Mouse (Mus musculus) MEL (cell line): Measurements from ENCODE around the gene Lmod3. TPM values are rescaled to one million over a fixed set of nuclear protein-coding genes. Genes with fewer than 3 reads are reported as not detected.

Source experiments
- DNase-seq: peaks from one replicate; pipeline ENCODE4 v3.0.0; 2011; ENCODE audit warnings: low read depth, low spot score
- H3K27ac ChIP-seq: 2 replicates; pipeline ENCODE4 v1.5.1; 2012; ENCODE audit warnings: low read depth, mild to moderate bottlenecking, control low read depth, low read length, moderate library complexity; ENCODE audit not compliant: control insufficient read depth
- H3K27me3 ChIP-seq, 2 experiments: fragments of 150-350 bp in 1 of 2; sonication (generic) in 1 of 2; 2 replicates each; pipeline ENCODE4 v1.6.1; 2012; ENCODE audit warnings: low read length in 2 of 2, mild to moderate bottlenecking in 2 of 2, improper control_type of control experiment in 1 of 2, moderate library complexity in 1 of 2; ENCODE audit not compliant: insufficient read depth in 2 of 2, control insufficient read depth in 1 of 2
- H3K36me3 ChIP-seq, 2 experiments: 2 replicates each; pipeline ENCODE4 v1.6.1; 2012 to 2014; ENCODE audit warnings: low read length in 2 of 2, improper control_type of control experiment in 1 of 2, inconsistent platforms in 1 of 2, mild to moderate bottlenecking in 1 of 2; ENCODE audit not compliant: insufficient read depth in 2 of 2, control insufficient read depth in 1 of 2
- H3K4me1 ChIP-seq, 2 experiments: fragments of 150-350 bp in 1 of 2; sonication (generic) in 1 of 2; 2 replicates each; pipeline ENCODE4 v1.6.1; 2012; ENCODE audit warnings: low read length in 2 of 2, improper control_type of control experiment in 1 of 2, mild to moderate bottlenecking in 1 of 2; ENCODE audit not compliant: insufficient read depth in 2 of 2, control insufficient read depth in 1 of 2
- H3K4me3 ChIP-seq, 2 experiments: fragments of 150-350 bp in 1 of 2; sonication (generic) in 1 of 2; 2 replicates each; pipeline ENCODE4 v1.5.1; 2012; ENCODE audit warnings: low read depth in 2 of 2, low read length in 2 of 2, mild to moderate bottlenecking in 2 of 2, moderate library complexity in 2 of 2, control low read depth in 1 of 2, improper control_type of control experiment in 1 of 2; ENCODE audit not compliant: control insufficient read depth in 1 of 2, insufficient read depth in 1 of 2
- H3K79me2 ChIP-seq: 2 replicates; pipeline ENCODE4 v1.6.1; 2012; ENCODE audit warnings: mild to moderate bottlenecking, low read length, moderate library complexity; ENCODE audit not compliant: control insufficient read depth, poor library complexity, insufficient read depth
- H3K9ac ChIP-seq: 2 replicates; pipeline ENCODE4 v1.6.1; 2012; ENCODE audit warnings: low read depth, mild to moderate bottlenecking, control low read depth, low read length, moderate library complexity; ENCODE audit not compliant: control insufficient read depth, poor library complexity, severe bottlenecking
- H3K9me3 ChIP-seq: fragments of 150-350 bp; sonication (generic); replicated peaks from 2 replicates; pipeline ENCODE4 v1.6.1; 2012; ENCODE audit warnings: mild to moderate bottlenecking, low read length, improper control_type of control experiment, moderate library complexity; ENCODE audit not compliant: insufficient read depth
- BHLHE40 ChIP-seq: IDR thresholded peaks from 2 replicates; pipeline ENCODE4 v1.6.1; 2012; ENCODE audit warnings: low read depth, mild to moderate bottlenecking, inconsistent platforms, low read length, improper control_type of control experiment, borderline replicate concordance
- CHD1 ChIP-seq: IDR thresholded peaks from 2 replicates; pipeline ENCODE4 v1.6.1; 2012; ENCODE audit warnings: low read depth, mild to moderate bottlenecking, inconsistent platforms, low read length, improper control_type of control experiment
- CHD2 ChIP-seq: IDR thresholded peaks from 2 replicates; pipeline ENCODE4 v1.6.1; 2011; ENCODE audit warnings: low read length, improper control_type of control experiment
- CTCF ChIP-seq, 3 experiments: IDR thresholded peaks in 2 of 3; conservative IDR thresholded peaks in 1 of 3; 2 replicates each; pipeline ENCODE4 v1.5.1; 2011 to 2012; ENCODE audit warnings: low read length in 3 of 3, low read depth in 2 of 3, mild to moderate bottlenecking in 2 of 3, improper control_type of control experiment in 1 of 3, inconsistent platforms in 1 of 3, mixed read lengths in 1 of 3, moderate library complexity in 1 of 3; ENCODE audit not compliant: control insufficient read depth in 1 of 3, insufficient read depth in 1 of 3, poor library complexity in 1 of 3, severe bottlenecking in 1 of 3
- ETS1 ChIP-seq: IDR thresholded peaks from 2 replicates; pipeline ENCODE4 v1.6.1; 2012; ENCODE audit warnings: low read depth, mild to moderate bottlenecking, inconsistent platforms, low read length, improper control_type of control experiment, moderate library complexity
- GABPA ChIP-seq: IDR thresholded peaks from 2 replicates; pipeline ENCODE4 v1.6.1; 2012; ENCODE audit warnings: low read depth, mild to moderate bottlenecking, inconsistent platforms, low read length, improper control_type of control experiment, moderate library complexity
- JUND ChIP-seq: IDR thresholded peaks from 2 replicates; pipeline ENCODE4 v1.6.1; 2011; ENCODE audit warnings: low read depth, mild to moderate bottlenecking, improper control_type of control experiment, low read length
- KAT2A ChIP-seq: conservative IDR thresholded peaks from 2 replicates; pipeline ENCODE4 v1.6.1; 2012; ENCODE audit warnings: low read depth, low read length, improper control_type of control experiment, inconsistent platforms
- MAFK ChIP-seq: IDR thresholded peaks from 2 replicates; pipeline ENCODE4 v1.6.1; 2011; ENCODE audit warnings: low read depth, mild to moderate bottlenecking, low read length, improper control_type of control experiment, borderline replicate concordance
- MAX ChIP-seq: IDR thresholded peaks from 2 replicates; pipeline ENCODE4 v1.6.1; 2011; ENCODE audit warnings: low read length, improper control_type of control experiment
- NELFE ChIP-seq: IDR thresholded peaks from 2 replicates; pipeline ENCODE4 v1.6.1; 2011; ENCODE audit warnings: low read depth, low read length, improper control_type of control experiment
- NRF1 ChIP-seq: IDR thresholded peaks from 2 replicates; pipeline ENCODE4 v1.6.1; 2014; ENCODE audit warnings: low read depth, mild to moderate bottlenecking, inconsistent platforms, low read length, improper control_type of control experiment, moderate library complexity; ENCODE audit not compliant: poor library complexity, insufficient read depth, severe bottlenecking
- POLR2A ChIP-seq, 2 experiments: IDR thresholded peaks; 2 replicates each; pipeline ENCODE4 v1.6.1; 2011 to 2012; ENCODE audit warnings: low read length in 2 of 2, mild to moderate bottlenecking in 2 of 2, control low read depth in 1 of 2, improper control_type of control experiment in 1 of 2, low read depth in 1 of 2, moderate library complexity in 1 of 2; ENCODE audit not compliant: control insufficient read depth in 1 of 2, insufficient read depth in 1 of 2, poor library complexity in 1 of 2
- POLR2AphosphoS2 ChIP-seq: IDR thresholded peaks from 2 replicates; pipeline ENCODE4 v1.6.1; 2011; ENCODE audit warnings: low read length, improper control_type of control experiment
- POLR2AphosphoS5 ChIP-seq: IDR thresholded peaks from 2 replicates; pipeline ENCODE4 v1.6.1; 2012; ENCODE audit warnings: low read depth, borderline replicate concordance, mild to moderate bottlenecking, inconsistent platforms, low read length, moderate library complexity, mixed read lengths
- TAL1 ChIP-seq: IDR thresholded peaks from 2 replicates; pipeline ENCODE4 v1.6.1; 2012; ENCODE audit warnings: mild to moderate bottlenecking, inconsistent platforms, low read length, moderate library complexity, mixed read lengths
- TCF12 ChIP-seq: IDR thresholded peaks from 2 replicates; pipeline ENCODE4 v1.6.1; 2014; ENCODE audit warnings: low read depth, mild to moderate bottlenecking, inconsistent platforms, low read length, improper control_type of control experiment, moderate library complexity
- UBTF ChIP-seq: IDR thresholded peaks from 2 replicates; pipeline ENCODE4 v1.6.1; 2012; ENCODE audit warnings: low read depth, mild to moderate bottlenecking, inconsistent platforms, low read length, improper control_type of control experiment, moderate library complexity, borderline replicate concordance; ENCODE audit not compliant: insufficient read depth
- ZNF384 ChIP-seq: IDR thresholded peaks from 2 replicates; pipeline ENCODE4 v1.6.1; 2012; ENCODE audit warnings: low read depth, mild to moderate bottlenecking, inconsistent platforms, low read length, improper control_type of control experiment
- polyA plus RNA-seq, 2 experiments: library from polyadenylated mRNA; stranded (reverse) in 1 of 2; unstranded in 1 of 2; fragments of >175 nt in 1 of 2; fragments of >200 nt in 1 of 2; gene quantifications; 2 replicates each; pipeline versions ENCODE4 v1.2.1 to v1.2.4; 2012; ENCODE audit warnings: low replicate concordance in 2 of 2, low read depth in 1 of 2; ENCODE audit not compliant: insufficient read length in 2 of 2, insufficient read depth in 1 of 2, missing spikeins in 1 of 2
- total RNA-seq: library from RNA; depleted of rRNA; stranded (reverse); fragments of 300-350 nt; gene quantifications from 2 replicates; pipeline ENCODE4 v1.2.3, GENCODE M21; 2012

The Lmod3 gene
- total and polyA plus RNA-seq, 3 experiments: not detected

DNA sequence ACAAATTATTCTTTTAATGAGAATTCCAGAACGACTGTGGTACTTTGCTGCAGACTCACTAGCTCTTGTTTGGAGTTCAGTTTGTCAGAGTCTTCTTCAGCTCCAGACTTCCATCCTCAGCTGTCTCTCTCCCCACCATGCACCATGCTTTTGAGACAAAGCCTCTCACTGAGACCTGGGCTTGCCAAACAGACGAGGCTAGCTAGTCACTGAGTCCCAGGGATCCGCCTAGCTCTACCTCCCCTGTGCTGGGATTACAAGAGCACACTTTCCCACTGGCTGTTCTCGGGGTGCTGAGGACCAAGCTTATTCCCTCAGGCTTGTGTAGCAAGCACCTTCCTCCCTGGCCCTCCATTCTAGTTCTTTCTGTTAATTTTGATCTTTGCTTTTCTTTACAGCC lies 29.0 kb downstream of the Lmod3 start:
- Histone ChIP-seq H3K9ac (no peak overlapping the region), H3K4me3 (no peak overlapping the region), H3K4me1 (peaks cover 14 to 25% of the 10 kb centered on the region in 2 experiments), H3K27me3 (no peaks in the 10 kb centered on the region), H3K9me3 (no peaks in the 10 kb centered on the region), H3K27ac (no peak overlapping the region), H3K79me2 (peaks cover 17% of the 10 kb centered on the region), H3K36me3 (peaks cover 11 to 19% of the 10 kb centered on the region in 2 experiments)
- DNase-seq: no peak
- TF ChIP-seq TAL1 (no peak), UBTF (no peak), ZNF384 (no peak), TCF12 (no peak), CTCF (IDR thresholded peaks at IDR 0.05 in 2 of 3, conservative IDR thresholded peaks at IDR 0.05 in 1 of 3; ENCODE audit: control insufficient read depth in 1 of 3, insufficient read depth in 1 of 3, low read depth in 2 of 3, low read length in 3 of 3, poor library complexity in 1 of 3, severe bottlenecking in 1 of 3) (no peak), KAT2A (no peak), POLR2AphosphoS5 (no peak), MAFK (no peak), BHLHE40 (no peak), CHD1 (no peak), GABPA (no peak), JUND (no peak), POLR2A (IDR thresholded peaks at IDR 0.05; ENCODE audit: control insufficient read depth in 1 of 2, insufficient read depth in 1 of 2, low read depth in 1 of 2, low read length in 2 of 2, poor library complexity in 1 of 2) (no peak), POLR2AphosphoS2 (no peak), CHD2 (no peak), MAX (no peak)

DNA sequence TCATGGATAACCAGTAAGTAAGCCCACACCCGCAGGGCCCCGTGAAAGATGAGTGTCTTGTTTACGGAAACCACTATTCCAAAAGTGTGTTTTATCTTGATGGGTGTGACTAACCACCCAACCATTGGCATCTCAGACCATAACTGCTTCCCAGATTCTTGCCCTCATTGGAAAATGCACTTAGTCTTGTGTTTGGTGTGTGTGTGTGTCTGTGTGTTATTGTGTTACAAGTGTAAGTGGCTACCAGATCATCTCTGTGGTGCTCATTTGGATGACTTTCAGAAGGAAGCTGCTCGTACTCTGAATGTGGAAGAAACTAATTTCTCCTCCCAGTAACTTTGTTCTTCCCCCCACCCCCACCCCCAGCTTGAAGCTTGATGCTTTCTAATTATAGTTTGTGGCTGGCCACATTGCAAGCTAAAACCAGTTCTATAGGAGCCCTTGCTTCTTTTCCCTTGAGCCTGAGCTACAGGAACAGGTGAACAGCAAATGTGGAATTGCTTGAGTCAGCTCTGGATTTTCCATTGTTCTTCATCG lies 29.6 kb downstream of the Lmod3 start:
- Histone ChIP-seq H3K9ac (no peak overlapping the region), H3K79me2 (peaks cover 19% of the 10 kb centered on the region), H3K36me3 (peaks cover 13 to 19% of the 10 kb centered on the region in 2 experiments), H3K27me3 (no peaks in the 10 kb centered on the region), H3K4me1 (peaks cover 14 to 25% of the 10 kb centered on the region in 2 experiments), H3K4me3 (no peak overlapping the region), H3K9me3 (no peaks in the 10 kb centered on the region), H3K27ac (no peak overlapping the region)
- DNase-seq: no peak
- TF ChIP-seq ETS1 (0 out of 2 replicates have a peak, but pooled peaks have one; percentile 23), MAFK (no peak), NRF1 (no peak), NELFE (no peak), UBTF (no peak), BHLHE40 (no peak)
